Mouse (Mus musculus) urinary bladder, adult 2 months (tissue): ENCODE measurements around the gene Hsd3b7. TPM values are rescaled to one million over a fixed set of nuclear protein-coding genes. Genes with fewer than 3 reads are reported as not detected.
A peak's percentile ranks its signal among the peaks of the same experiment; 100 is the strongest.

Experiments
- DNase-seq: peaks from one replicate; pipeline ENCODE4 v3.0.0; 2022; ENCODE audit warnings: low spot score
- polyA plus RNA-seq: library from polyadenylated mRNA; depleted of rRNA; stranded (reverse); fragments of >200 nt; gene quantifications from 2 replicates; pipeline ENCODE4 v1.2.3, GENCODE M21; 2012

Gene Hsd3b7
- polyA plus RNA-seq, 1 experiment: 77.6 TPM

GRCm38 (mm10) chr7:127776426-127776825, 24.0 kb upstream of the Hsd3b7 start, which contains the start of gene Setd1a:
Gene Setd1a, plus strand, starts transcription at chr7:127776670.
- DNase-seq: peak; percentile 64

GRCm38 (mm10) chr7:127776878-127777473, 23.4 kb upstream of the Hsd3b7 start:
- peak; percentile 94 for DNase-seq

GRCm38 (mm10) chr7:127777474-127778266, 22.7 kb upstream of the Hsd3b7 start:
- peak; percentile 66 for DNase-seq

GRCm38 (mm10) chr7:127778350-127778749, 22.1 kb upstream of the Hsd3b7 start:
- no peak for DNase-seq

- DNase-seq: no peak
These were observed 15.1 kb upstream of the Hsd3b7 start, which contains the start of gene Gm49388 for GRCm38 (mm10) chr7:127785308-127785707. Gene Gm49388, plus strand, starts transcription at chr7:127785608.

GRCm38 (mm10) chr7:127797076-127797845, 3.1 kb upstream of the Hsd3b7 start:
- no peak for DNase-seq

- DNase-seq: no peak
These were observed 1.8 kb upstream of the Hsd3b7 start for GRCm38 (mm10) chr7:127798591-127798990.

- DNase-seq: no peak
These were observed 1.2 kb upstream of the Hsd3b7 start for GRCm38 (mm10) chr7:127799211-127799610.

- DNase-seq: no peak
These were observed 666 bp upstream of the Hsd3b7 start for GRCm38 (mm10) chr7:127799738-127800137.

GRCm38 (mm10) chr7:127801010-127801621, 712 bp downstream of the Hsd3b7 start:
- DNase-seq: no peak

- DNase-seq: no peak
These were observed 1.9 kb downstream of the Hsd3b7 start for GRCm38 (mm10) chr7:127802313-127802712.

- no peak for DNase-seq
These were observed 8.4 kb downstream of the Hsd3b7 start for GRCm38 (mm10) chr7:127808821-127809220.

GRCm38 (mm10) chr7:127809846-127810245, 9.4 kb downstream of the Hsd3b7 start:
- no peak for DNase-seq

GRCm38 (mm10) chr7:127810650-127811049, 10.2 kb downstream of the Hsd3b7 start:
- DNase-seq: no peak

- DNase-seq: no peak
These were observed 10.8 kb downstream of the Hsd3b7 start for GRCm38 (mm10) chr7:127811240-127811639.

GRCm38 (mm10) chr7:127812292-127812691, 11.9 kb downstream of the Hsd3b7 start:
- DNase-seq: no peak

- no peak for DNase-seq
These were observed 13.4 kb downstream of the Hsd3b7 start for GRCm38 (mm10) chr7:127813821-127814220.

- no peak for DNase-seq
These were observed 14.0 kb downstream of the Hsd3b7 start for GRCm38 (mm10) chr7:127814241-127814921.

- no peak for DNase-seq
These were observed 14.8 kb downstream of the Hsd3b7 start for GRCm38 (mm10) chr7:127815116-127815665.

GRCm38 (mm10) chr7:127815954-127816821, 15.8 kb downstream of the Hsd3b7 start:
- no peak for DNase-seq
